Mouse (Mus musculus): Measurements from ENCODE around the gene Sbno1. TPM values are rescaled to one million over a fixed set of nuclear protein-coding genes. Genes with fewer than 3 reads are reported as not detected.

Sbno1 gene
- polyA plus RNA-seq, 1 experiment from 2014 or later, result 93.5 TPM

DNA sequence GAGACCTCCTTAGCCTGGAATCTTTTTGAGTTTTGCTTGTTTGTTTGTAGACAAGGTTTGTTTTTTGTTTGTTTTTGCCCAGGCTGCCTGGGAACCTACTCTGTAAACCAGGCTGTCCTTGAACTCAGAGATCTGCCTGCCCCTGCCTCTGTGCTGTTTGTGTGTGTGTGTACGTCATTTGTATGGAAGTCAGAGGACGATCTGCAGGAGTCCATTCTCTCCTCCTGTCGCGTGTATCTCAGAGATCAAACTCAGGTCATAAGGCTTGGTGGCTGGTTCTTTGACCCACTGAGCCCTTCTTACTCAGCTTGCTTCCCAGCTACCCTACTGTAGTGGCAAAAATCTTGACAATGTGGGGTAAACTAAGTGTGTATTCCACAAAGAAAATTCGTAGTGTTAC lies 12.9 kb upstream of the Sbno1 start:
- Histone ChIP-seq H3K4me3 (ENCODE audit: low read depth, low read length) (no peak overlapping the region), H3K36me3 (ENCODE audit: control insufficient read depth, insufficient read depth, low read length) (no peaks in the 10 kb centered on the region), H3K27ac (ENCODE audit: low read depth) (0 out of 2 replicates have a peak overlapping the region, but pooled peaks have one; percentile 6), H3K4me2 (ENCODE audit: low read length) (peak overlapping the region; percentile 98), H3K27me3 (replicated peaks; ENCODE audit: control insufficient read depth, insufficient read depth, low read length) (no peaks in the 10 kb centered on the region), H3K9me3 (ENCODE audit: control insufficient read depth, low read length) (no peaks in the 10 kb centered on the region), H3K4me1 (replicated peaks; ENCODE audit: control insufficient read depth, insufficient read depth, low read length) (peaks cover 8% of the 10 kb centered on the region; the same call in 1 of the 2 replicates), H3K9ac (ENCODE audit: low read length) (no peak overlapping the region)
- DNase-seq (ENCODE audit: low spot score) (no peak), ATAC-seq (replicated peaks; ENCODE audit: low FRiP score, low TSS enrichment, low read depth) (no peak)
- 71% methylated on average over 5 of the region's 5 CpGs for WGBS

DNA sequence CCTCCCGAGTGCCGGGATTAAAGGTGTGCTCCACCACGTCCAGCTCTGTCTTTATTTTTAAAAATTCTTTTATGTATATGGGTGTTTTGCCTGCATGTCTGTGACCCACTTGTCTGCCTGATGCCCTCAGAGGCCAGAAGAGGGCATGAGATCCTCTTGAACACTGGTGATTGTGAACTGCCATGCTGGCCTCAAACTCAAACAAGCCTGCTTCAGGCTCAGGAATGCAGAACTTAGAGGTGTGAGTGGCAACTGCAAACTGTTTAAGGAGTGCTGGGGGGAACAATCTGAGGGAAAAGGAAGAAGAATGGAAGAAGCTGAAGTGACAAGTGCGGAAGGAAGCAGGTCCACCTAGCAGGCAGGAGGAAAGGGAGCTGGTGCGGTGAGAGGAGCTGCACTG lies 12.4 kb upstream of the Sbno1 start:
- Histone ChIP-seq H3K4me3 (ENCODE audit: low read depth, low read length) (no peak overlapping the region), H3K9me3 (ENCODE audit: control insufficient read depth, low read length) (no peaks in the 10 kb centered on the region), H3K4me2 (ENCODE audit: low read length) (no peak overlapping the region), H3K36me3 (ENCODE audit: control insufficient read depth, insufficient read depth, low read length) (no peaks in the 10 kb centered on the region), H3K4me1 (replicated peaks; ENCODE audit: control insufficient read depth, insufficient read depth, low read length) (peaks cover 8% of the 10 kb centered on the region; the same call in 1 of the 2 replicates), H3K27me3 (replicated peaks; ENCODE audit: control insufficient read depth, insufficient read depth, low read length) (no peaks in the 10 kb centered on the region), H3K27ac (ENCODE audit: low read depth) (no peak overlapping the region), H3K9ac (ENCODE audit: low read length) (no peak overlapping the region)
- WGBS, result 89% methylated on average over 5 of the region's 5 CpGs
- ATAC-seq (replicated peaks; ENCODE audit: low FRiP score, low TSS enrichment, low read depth) (no peak), DNase-seq (ENCODE audit: low spot score) (no peak)

DNA sequence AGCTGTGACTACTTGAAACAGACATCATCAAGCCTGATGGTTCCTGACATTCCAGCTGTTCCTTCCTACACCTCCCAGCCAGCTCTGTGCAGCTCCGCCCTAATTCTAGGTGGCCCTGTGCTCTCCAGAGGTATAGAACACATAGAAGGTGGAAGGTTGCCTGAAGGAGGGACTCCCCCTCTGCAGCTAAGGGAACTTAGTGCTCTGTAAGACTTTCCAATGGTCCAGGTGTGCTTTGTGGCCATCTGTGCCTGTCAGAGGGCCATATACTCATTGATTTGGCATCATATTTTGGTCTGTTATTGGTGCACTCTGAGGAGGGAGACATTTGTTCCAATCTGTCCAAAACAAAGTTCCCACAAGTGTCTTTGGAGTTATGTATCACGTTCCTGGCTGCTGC lies 7.2 kb upstream of the Sbno1 start:
- Histone ChIP-seq H3K36me3 (ENCODE audit: control insufficient read depth, insufficient read depth, low read length) (no peaks in the 10 kb centered on the region), H3K4me1 (replicated peaks; ENCODE audit: control insufficient read depth, insufficient read depth, low read length) (no peaks in the 10 kb centered on the region), H3K4me3 (ENCODE audit: low read depth, low read length) (no peak overlapping the region), H3K9me3 (ENCODE audit: control insufficient read depth, low read length) (no peaks in the 10 kb centered on the region), H3K27me3 (replicated peaks; ENCODE audit: control insufficient read depth, insufficient read depth, low read length) (no peaks in the 10 kb centered on the region), H3K4me2 (ENCODE audit: low read length) (no peak overlapping the region), H3K9ac (ENCODE audit: low read length) (no peak overlapping the region), H3K27ac (ENCODE audit: low read depth) (no peak overlapping the region)
- WGBS, result 63% methylated on average over 2 of the region's 2 CpGs
- no peak for DNase-seq (ENCODE audit: low spot score)
- no peak for ATAC-seq (replicated peaks; ENCODE audit: low FRiP score, low TSS enrichment, low read depth)

DNA sequence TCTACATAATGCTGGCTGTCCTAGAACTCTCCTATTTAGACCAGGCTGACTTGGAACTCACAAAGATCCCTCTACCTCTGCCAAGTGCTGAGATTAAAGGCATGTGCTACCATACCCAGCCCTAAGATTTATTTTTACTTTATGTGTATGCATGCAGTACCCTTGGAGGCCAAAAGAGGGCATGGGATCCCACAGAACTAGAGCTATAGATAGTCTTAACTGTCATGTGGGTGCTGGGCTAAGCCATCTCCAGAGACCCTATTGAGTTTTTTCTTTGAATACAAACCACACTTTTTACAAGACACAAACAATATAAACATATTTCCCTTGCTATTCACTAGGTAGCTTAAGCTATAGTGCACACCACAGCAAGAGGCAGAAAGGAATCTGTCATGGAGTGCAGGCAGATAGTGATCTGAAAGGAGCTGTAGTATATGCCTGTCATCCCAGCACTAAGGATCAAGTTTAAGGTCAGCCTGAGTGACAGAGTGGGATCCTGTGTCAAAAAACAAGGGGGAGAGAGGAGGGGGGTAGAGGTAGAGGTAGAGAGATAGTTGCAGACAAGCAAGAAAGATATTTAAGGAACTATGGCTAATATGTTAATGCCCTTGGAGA lies 6.7 kb upstream of the Sbno1 start:
- Histone ChIP-seq H3K4me3 (ENCODE audit: low read depth, low read length) (no peak overlapping the region), H3K9ac (ENCODE audit: low read length) (no peak overlapping the region), H3K36me3 (ENCODE audit: control insufficient read depth, insufficient read depth, low read length) (no peaks in the 10 kb centered on the region), H3K4me1 (replicated peaks; ENCODE audit: control insufficient read depth, insufficient read depth, low read length) (no peaks in the 10 kb centered on the region), H3K27me3 (replicated peaks; ENCODE audit: control insufficient read depth, insufficient read depth, low read length) (no peaks in the 10 kb centered on the region), H3K9me3 (ENCODE audit: control insufficient read depth, low read length) (no peaks in the 10 kb centered on the region), H3K4me2 (ENCODE audit: low read length) (no peak overlapping the region), H3K27ac (ENCODE audit: low read depth) (no peak overlapping the region)
- no peak for DNase-seq (ENCODE audit: low spot score)
- ATAC-seq (replicated peaks; ENCODE audit: low FRiP score, low TSS enrichment, low read depth), result peak; percentile 50; the same call in 1 of the 2 replicates

DNA sequence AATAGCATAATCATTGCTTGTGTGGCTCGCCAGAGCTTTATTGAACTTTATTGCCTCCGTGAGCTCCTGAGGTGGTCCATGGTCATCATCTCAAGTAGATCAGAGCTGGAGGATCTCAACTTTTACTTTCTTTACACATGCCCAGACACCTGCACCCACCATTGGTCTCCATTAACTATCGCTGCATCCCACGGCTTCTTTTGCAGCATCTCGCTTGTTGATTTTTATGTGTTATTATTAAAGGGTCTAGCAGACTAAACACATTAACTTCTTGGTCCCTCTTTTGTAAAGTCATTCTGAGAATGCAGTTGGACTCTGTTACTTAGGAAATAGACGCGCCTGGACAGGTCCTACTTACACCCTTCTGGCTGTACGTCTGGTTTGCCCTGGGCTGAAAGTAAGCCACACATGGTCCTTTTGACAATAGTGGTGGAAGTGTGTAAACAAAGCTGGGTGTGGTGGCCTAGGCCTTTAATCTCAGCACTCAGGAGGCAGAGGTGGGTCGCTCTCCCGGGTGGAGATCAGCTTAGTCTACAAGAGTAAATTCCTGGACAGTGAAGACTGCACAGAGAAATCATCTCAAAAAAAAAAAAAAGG lies 772 bp upstream of the Sbno1 start:
- Histone ChIP-seq H3K27me3 (replicated peaks; ENCODE audit: control insufficient read depth, insufficient read depth, low read length) (no peaks in the 10 kb centered on the region), H3K9me3 (ENCODE audit: control insufficient read depth, low read length) (no peaks in the 10 kb centered on the region), H3K4me3 (ENCODE audit: low read depth, low read length) (peak overlapping the region; percentile 99), H3K9ac (ENCODE audit: low read length) (peak overlapping the region; percentile 87; the same call in 1 of the 2 replicates), H3K4me1 (replicated peaks; ENCODE audit: control insufficient read depth, insufficient read depth, low read length) (peaks cover 10% of the 10 kb centered on the region), H3K27ac (ENCODE audit: low read depth) (no peak overlapping the region; the same call in 1 of the 2 replicates), H3K4me2 (ENCODE audit: low read length) (peak overlapping the region; percentile 52), H3K36me3 (ENCODE audit: control insufficient read depth, insufficient read depth, low read length) (peaks cover 6% of the 10 kb centered on the region; the same call in 1 of the 2 replicates)
- DNase-seq (ENCODE audit: low spot score) (no peak), ATAC-seq (replicated peaks; ENCODE audit: low FRiP score, low TSS enrichment, low read depth) (no peak)
- 82% methylated on average over 10 of the region's 10 CpGs for WGBS

DNA sequence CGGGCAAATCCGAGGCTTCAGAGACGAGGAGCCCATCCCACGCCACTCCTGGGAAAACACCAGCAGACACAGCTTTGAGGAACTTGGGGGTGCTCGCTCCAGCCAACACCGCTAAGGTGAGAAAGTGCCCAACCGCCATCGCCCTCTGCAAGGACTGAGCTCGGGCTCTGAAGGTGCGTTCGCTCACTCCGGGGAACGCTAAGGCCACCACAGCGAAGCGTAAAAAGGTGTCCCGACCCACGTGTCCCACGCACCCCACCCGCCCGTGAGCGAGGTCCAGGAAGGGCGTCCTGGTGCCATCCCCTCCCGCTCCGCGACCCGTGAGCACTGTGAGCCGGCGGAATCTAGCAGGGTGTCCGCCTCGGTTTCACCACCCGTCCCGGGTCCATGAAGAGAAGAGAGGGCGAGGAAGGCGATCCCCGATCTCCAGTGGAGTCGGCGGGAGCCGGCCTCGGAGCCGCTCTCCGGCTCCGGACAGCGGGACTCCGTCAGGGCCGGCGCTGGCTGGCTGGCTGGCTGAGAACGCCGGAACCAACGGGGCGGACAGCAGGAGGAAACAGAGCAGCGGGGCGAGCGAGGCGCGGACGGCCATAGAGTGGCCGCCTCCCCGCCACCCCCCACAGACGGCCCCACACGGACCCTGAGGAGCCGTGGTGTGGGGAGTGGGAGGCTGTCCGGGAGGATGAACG lies 934 bp downstream of the Sbno1 start:
- Histone ChIP-seq H3K4me1 (replicated peaks; ENCODE audit: control insufficient read depth, insufficient read depth, low read length) (peaks cover 10% of the 10 kb centered on the region), H3K4me3 (ENCODE audit: low read depth, low read length) (peak overlapping the region; percentile 99), H3K27me3 (replicated peaks; ENCODE audit: control insufficient read depth, insufficient read depth, low read length) (no peaks in the 10 kb centered on the region), H3K9ac (ENCODE audit: low read length) (peak overlapping the region; percentile 87), H3K27ac (ENCODE audit: low read depth) (peak overlapping the region; percentile 71), H3K4me2 (ENCODE audit: low read length) (peak overlapping the region; percentile 93), H3K36me3 (ENCODE audit: control insufficient read depth, insufficient read depth, low read length) (peaks cover 6% of the 10 kb centered on the region; the same call in 1 of the 2 replicates), H3K9me3 (ENCODE audit: control insufficient read depth, low read length) (no peaks in the 10 kb centered on the region)
- DNase-seq (ENCODE audit: low spot score) (peak; percentile 60), ATAC-seq (replicated peaks; ENCODE audit: low FRiP score, low TSS enrichment, low read depth) (peak; percentile 48)
- under 1% methylated on average over 61 of the region's 63 CpGs for WGBS

DNA sequence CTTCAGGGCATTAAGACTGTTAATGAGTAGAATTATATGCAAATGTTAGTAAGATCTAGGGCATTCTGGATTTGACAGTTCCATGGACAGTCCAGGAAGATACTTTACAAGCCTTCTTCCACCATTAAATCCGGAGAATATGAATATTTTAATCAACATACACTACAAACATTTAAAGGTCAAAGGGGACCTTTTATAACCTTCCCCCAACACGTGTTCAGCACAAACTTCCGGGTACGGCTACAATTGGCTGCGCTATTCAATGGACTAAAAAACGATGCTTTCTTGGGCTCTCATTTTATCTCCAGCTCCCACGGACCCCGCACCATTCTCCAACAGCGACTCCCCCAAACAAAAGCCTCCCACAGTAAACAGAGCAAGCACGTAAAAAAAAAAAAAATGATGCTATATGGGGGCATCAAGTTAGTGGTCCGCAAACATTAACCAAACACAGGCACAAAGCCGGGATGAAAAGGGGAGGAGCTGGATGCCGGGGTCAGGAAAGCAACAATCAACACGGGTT lies 1.5 kb downstream of the Sbno1 start:
- peak; percentile 65 for DNase-seq (ENCODE audit: low spot score)
- peak overlapping the region; percentile 71; the same call in 1 of the 2 replicates for H3K27ac ChIP-seq (ENCODE audit: low read depth)

DNA sequence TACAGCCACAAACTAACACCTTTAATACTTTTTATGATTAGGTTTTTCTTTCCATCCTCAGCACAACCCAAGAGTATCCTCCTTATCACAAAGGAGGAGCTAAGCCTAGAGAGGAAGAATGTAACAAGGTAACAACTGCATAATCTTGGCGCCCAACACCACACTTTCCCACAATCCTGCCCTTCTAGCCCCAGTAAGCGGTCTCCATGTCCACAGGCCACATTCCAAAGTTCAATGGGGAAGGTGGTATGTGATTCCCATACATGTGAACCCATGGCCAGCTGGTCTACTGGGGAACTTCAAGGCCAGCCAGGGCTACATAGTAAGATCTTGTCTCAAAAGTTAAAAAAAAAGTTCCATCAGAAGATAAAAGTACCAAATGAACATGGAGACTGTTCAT lies 4.0 kb downstream of the Sbno1 start:
- Histone ChIP-seq H3K4me3 (ENCODE audit: low read depth, low read length) (no peak overlapping the region), H3K27me3 (replicated peaks; ENCODE audit: control insufficient read depth, insufficient read depth, low read length) (no peaks in the 10 kb centered on the region), H3K9me3 (ENCODE audit: control insufficient read depth, low read length) (no peaks in the 10 kb centered on the region), H3K36me3 (ENCODE audit: control insufficient read depth, insufficient read depth, low read length) (peaks cover 6% of the 10 kb centered on the region; the same call in 1 of the 2 replicates), H3K4me1 (replicated peaks; ENCODE audit: control insufficient read depth, insufficient read depth, low read length) (peaks cover 10% of the 10 kb centered on the region), H3K9ac (ENCODE audit: low read length) (no peak overlapping the region), H3K27ac (ENCODE audit: low read depth) (no peak overlapping the region), H3K4me2 (ENCODE audit: low read length) (no peak overlapping the region)
- WGBS, result 90% methylated on average over 2 of the region's 2 CpGs
- no peak for DNase-seq (ENCODE audit: low spot score)
- no peak for ATAC-seq (replicated peaks; ENCODE audit: low FRiP score, low TSS enrichment, low read depth)

More for the DNA sequence above, 1.5 kb downstream of the Sbno1 start:
- peaks cover 6% of the 10 kb centered on the region; the same call in 1 of the 2 replicates for H3K36me3 ChIP-seq (ENCODE audit: control insufficient read depth, insufficient read depth, low read length)
- H3K4me2 ChIP-seq (ENCODE audit: low read length), result peak overlapping the region; percentile 93
- no peaks in the 10 kb centered on the region for H3K9me3 ChIP-seq (ENCODE audit: control insufficient read depth, low read length)
- no peak for ATAC-seq (replicated peaks; ENCODE audit: low FRiP score, low TSS enrichment, low read depth)
- no peaks in the 10 kb centered on the region for H3K27me3 ChIP-seq (replicated peaks; ENCODE audit: control insufficient read depth, insufficient read depth, low read length)
- H3K9ac ChIP-seq (ENCODE audit: low read length), result peak overlapping the region; percentile 87
- peaks cover 10% of the 10 kb centered on the region for H3K4me1 ChIP-seq (replicated peaks; ENCODE audit: control insufficient read depth, insufficient read depth, low read length)
- peak overlapping the region; percentile 99 for H3K4me3 ChIP-seq (ENCODE audit: low read depth, low read length)
- WGBS, result 2% methylated on average over 14 of the region's 14 CpGs
